Mouse (Mus musculus) erythroblast, adult 5-6 weeks (primary cell): ENCODE results near the gene Ttc7. TPM values are rescaled to one million over a fixed set of nuclear protein-coding genes. Genes with fewer than 3 reads are reported as not detected.

ENCODE experiments used
- ATAC-seq: replicated peaks from 2 replicates; pipeline ENCODE4 v1.8.0; 2016; ENCODE audit warnings: moderate number of reproducible peaks, mild to moderate bottlenecking, moderate TSS enrichment, inconsistent platforms; ENCODE audit not compliant: poor library complexity, low FRiP score, severe bottlenecking
- total RNA-seq, 2 experiments: library from RNA; stranded (forward) in 1 of 2; stranded (reverse) in 1 of 2; fragments of 150-400 nt in 1 of 2; fragments of 200-764, 138-1000 nt in 1 of 2; gene quantifications; 2 replicates each; pipeline versions ENCODE4 v1.2.3 to v1.2.4; 2015 to 2017; ENCODE audit warnings: low replicate concordance in 2 of 2

Gene Ttc7
- total RNA-seq, 2 experiments from 2014 or later, result 17.9 to 35.7 TPM

DNA sequence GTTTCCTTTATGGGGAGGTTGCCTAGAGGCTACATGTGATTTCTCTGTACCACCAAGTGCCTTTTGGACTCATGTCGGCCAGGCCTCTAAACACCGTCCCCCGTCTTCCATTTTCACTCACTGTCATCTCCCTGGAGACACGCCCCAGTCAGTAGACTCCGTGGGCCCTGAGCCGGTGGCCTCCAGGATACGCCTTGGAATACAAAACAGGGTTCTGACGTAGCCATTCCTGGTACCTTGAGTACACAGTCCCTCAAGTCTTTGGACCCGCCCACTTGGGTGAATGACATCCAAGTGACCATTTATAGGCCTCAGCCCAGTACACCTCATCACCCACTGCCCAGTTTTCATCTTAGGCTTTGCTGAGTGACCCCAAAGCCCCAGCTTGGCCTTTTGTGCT is 98.0 kb downstream of the Ttc7 start:
- ATAC-seq, result no peak

DNA sequence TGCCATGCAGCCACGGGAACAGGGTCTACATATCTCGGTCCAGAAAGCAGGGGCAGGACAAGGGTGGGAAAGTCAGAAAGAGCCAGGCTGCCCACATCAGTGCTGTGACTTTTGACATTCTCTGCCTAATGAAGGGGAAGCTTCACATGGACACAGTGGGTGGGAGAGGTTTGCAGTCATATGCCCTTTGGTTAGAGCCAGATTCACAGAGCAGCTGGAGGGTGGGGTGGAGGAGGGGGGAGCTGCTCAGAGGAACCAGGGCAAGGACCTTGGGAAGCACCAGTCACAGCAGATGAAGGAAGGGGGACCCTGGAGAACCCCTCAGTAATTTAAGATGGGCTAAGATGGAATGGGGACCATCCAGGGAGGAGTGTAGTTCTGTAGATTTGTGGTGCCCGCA is 103.1 kb downstream of the Ttc7 start:
- ATAC-seq, result no peak

DNA sequence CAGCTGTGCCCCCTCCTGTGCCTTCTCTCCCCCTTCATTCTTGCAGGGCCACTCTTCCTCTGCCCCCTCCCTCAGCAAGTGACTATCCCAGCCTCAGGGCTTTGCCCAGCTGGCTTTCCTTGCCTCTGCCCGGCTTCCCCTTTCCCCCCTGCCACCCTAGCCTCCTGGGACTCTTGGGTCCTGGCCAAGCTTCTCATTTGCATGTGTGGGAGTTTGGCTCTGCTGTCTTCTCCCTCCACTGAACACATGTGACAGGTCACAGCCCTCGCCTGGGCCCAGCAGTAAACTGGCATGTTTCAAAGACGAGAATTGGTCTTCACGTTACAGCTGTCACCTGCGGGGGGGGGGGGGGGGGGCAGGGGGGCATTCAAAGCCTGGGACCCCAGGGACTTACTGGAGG is 104.4 kb downstream of the Ttc7 start:
- no peak for ATAC-seq

DNA sequence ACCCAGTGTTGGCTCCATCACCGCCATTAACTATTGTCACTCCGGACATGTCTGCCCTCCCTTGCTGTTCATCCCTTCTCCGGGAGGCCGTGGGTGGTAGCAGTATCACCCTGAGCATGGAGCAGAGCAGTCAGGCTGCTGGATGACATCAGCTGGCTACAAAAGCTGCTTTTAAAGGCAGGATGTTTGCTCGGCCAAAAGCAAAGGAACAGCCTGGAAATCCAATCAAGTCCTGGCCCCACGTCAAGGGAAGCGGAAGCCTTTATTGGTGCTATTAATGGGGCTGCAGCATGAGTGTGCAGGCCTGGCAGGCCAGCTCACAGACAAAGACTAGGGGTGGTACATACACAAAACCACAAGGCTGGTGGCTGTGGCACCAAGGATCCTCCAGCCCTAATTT is 108.6 kb downstream of the Ttc7 start:
- no peak for ATAC-seq

DNA sequence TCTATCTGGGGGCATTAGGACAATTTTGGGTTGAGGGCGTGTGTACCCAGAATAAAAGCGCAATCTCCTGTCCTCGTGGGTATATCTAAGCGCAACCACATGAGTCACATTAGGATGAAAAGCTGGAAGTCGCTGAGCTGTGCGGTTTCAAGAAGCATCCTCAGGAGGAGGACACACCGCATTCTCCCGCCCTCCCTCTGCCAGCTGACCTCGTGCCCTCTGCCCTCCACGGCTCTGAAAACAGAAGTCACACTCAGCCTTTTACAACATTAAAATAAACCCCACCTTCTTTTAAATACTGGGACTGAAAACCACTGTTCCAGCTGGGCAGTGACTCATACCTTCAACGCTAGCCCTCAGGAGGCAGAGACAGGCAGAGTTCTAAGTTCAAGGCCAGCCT is 114.4 kb downstream of the Ttc7 start:
- no peak for ATAC-seq

DNA sequence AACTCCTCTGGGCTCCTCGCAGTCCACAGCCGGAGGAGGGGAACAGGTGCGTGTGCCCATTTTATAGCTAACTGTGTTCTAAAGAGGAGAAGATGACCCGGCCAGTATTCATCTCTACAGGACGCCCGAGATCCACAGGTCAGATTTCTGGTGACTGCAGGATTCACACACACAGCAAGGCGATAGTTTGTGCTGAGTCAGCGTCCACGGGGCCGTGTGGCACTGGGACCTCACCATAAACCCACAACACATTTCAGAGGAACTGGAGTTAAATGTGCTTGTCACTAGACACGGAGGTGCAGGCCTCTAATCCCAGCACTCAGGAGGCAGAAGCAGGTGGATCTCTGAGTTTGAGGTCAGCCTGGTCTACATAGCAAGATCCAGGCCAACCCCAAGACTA is 119.8 kb downstream of the Ttc7 start:
- ATAC-seq, result no peak

DNA sequence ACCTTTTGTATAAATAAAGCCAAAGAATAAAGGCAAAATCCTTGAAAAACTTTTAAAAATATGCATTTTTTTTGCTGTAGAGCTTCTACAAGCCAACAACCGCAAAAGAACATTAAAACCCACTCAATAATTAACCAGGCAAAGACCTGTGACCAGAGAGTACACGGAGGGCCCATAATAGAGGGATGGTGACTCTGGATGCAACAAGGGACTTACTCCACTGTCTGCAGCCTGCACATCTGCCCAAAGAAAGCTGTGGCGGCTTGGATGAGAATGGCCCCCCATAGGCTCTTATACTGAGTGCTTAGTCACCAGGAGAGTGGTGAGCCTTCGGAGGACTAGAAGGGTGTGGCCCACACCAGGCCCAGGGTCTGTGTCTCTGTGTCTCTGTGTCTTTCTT is 120.8 kb downstream of the Ttc7 start:
- ATAC-seq, result no peak

DNA sequence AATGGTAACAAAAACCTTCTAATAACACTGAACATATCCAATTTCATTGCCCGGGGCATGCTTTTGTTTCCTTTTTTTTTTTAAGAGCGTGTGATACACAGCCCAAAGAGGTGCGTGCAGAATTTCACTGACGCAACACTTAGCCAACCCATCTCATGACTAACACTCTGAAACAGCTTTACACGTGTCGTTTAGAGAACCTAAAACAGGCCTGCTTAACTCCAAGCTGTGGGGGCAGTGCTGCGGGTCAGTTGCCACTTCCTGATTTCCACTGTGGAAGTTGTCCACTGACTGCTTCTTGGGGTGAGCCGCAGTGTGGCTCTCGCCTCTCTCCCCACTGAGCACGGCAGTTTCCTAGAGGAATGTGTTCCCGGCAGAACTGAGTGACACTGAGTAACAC is 122.9 kb downstream of the Ttc7 start:
- ATAC-seq, result no peak

DNA sequence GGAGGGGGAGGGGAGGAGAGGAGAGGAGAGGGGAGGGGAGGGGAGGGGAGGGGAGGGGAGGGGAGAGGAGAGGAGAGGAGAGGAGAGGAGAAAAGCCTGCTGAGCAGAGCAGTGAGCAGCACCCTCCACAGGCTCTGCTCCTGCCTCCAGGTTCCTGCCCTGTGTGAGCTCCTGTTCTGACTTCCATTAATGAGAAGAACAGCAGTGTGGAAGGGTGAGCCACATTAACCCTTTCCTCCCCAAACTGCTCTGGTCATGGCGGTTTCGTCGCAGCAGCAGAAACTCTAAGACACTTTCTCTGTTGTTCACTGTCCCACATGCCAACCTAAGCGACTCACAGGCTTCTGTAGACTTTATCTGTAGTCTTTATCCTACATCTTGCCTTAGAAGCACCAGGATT is 124.0 kb downstream of the Ttc7 start:
- ATAC-seq, result no peak

DNA sequence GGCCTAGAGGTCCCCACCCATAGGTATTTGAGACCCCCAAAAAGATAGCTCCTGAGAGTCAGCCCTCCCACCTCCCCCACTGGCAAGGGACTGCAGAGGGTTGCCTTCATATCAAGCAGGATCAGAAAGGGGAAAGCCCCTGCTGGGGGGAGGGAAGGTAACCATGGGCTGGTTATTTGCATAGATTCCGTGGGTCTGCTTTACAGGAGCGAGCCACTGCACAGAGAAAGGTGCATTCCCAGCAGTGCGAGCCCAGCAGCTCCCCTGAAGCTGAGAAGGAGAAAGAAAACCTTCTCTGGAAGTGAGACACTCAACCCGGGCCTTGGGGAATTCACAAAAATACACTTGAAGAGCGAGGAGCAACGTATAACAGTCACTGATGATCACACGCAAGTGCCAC is 135.4 kb downstream of the Ttc7 start:
- ATAC-seq, result no peak

DNA sequence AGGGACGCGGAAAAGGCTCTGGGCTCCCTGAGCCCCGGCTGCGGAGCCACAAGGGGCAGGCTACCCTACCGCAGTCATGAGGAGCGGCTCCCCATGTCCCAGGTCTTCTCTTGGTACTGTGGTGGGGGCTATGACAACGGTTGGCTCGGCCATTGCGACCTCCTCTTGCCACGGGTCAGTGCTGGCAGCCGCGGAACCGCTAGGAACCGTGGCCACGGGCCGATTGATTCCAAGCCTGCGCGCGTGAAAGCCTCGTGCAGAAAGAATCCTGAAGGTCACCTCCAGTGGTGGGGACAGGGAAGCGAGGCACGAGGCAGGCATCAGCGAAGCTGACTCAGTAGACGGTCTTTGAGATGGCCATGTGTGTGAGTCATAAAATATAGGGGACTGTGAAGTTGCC is 144.8 kb downstream of the Ttc7 start, which contains the start of gene Stpg4:
Gene Stpg4 (minus strand): TSS at position 231 of the 400 bp plus-strand sequence.
- no peak for ATAC-seq

DNA sequence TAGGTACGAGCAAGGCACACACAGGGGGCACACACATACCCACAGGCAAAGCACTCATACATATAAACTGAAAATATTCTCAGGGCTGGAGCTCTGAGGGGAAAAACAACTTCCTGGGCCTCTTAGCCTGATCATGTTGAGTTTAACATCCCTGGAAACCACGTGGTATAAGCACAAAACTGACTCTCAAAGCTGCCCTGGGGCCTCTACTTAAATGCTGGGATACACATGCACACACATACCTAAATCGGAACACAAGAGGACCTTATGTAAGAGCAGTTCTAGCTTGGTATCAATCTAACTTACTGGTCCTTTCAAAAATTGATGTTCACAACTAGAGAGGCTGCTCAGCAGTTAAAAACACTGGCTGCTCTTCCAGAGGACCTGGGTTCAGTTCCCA is 146.7 kb downstream of the Ttc7 start:
- 0 out of 2 replicates have a peak, but pooled peaks have one; percentile 30 for ATAC-seq

Other genes starting within 250 kb of the Ttc7 start
- gene Socs5, start 175.2 kb upstream of the Ttc7 start, total RNA-seq (2015; ENCODE audit: low replicate concordance), result 0.58 and 1.9 TPM in 2 replicates
- gene Socs5, start 175.2 kb upstream of the Ttc7 start, total RNA-seq (2017; ENCODE audit: low replicate concordance), result 1.2 and 1.3 TPM in 2 replicates
- 7.5 and 14.2 TPM in 2 replicates for gene Mcfd2, start 17.0 kb upstream of the Ttc7 start, total RNA-seq (2015; ENCODE audit: low replicate concordance)
- gene Mcfd2, start 17.0 kb upstream of the Ttc7 start, total RNA-seq (2017; ENCODE audit: low replicate concordance), result 12.3 and 15.8 TPM in 2 replicates
- gene Stpg4, start 144.9 kb downstream of the Ttc7 start, total RNA-seq (2015; ENCODE audit: low replicate concordance), result not detected in 2 replicates
- gene Stpg4, start 144.9 kb downstream of the Ttc7 start, total RNA-seq (2017; ENCODE audit: low replicate concordance), result not detected in 2 replicates
- gene Calm2, start 164.0 kb downstream of the Ttc7 start, total RNA-seq (2015; ENCODE audit: low replicate concordance), result 185 and 230 TPM in 2 replicates
- 221 and 301 TPM in 2 replicates for gene Calm2, start 164.0 kb downstream of the Ttc7 start, total RNA-seq (2017; ENCODE audit: low replicate concordance)